Mouse (Mus musculus) midbrain, embryonic 14.5 days (tissue): ENCODE measurements around the gene Ryr1. TPM values are rescaled to one million over a fixed set of nuclear protein-coding genes. Genes with fewer than 3 reads are reported as not detected.
"Not testable (repeated sequence)": the region's sequence is repeated elsewhere in the genome, so short reads cannot be mapped to it uniquely, and the experiment has no call there.

Experiments used
- ATAC-seq: fragments of 200-750 bp; cut with Nextera tagmentation; 2 replicates; pipeline ENCODE4 v1.8.0; 2017; ENCODE audit warnings: moderate number of reproducible peaks, moderate library complexity; ENCODE audit not compliant: low FRiP score, low TSS enrichment
- DNase-seq: peaks from one replicate; pipeline ENCODE4 v3.0.0-alpha.2; 2015
- H3K27ac ChIP-seq: fragments of 300-500 bp; sonication (generic); replicated peaks from 2 replicates; pipeline ENCODE4 v1.5.1; 2014; ENCODE audit warnings: mild to moderate bottlenecking, low read depth, low read length, moderate library complexity
- H3K27me3 ChIP-seq: fragments of 300-500 bp; sonication (generic); 2 replicates; pipeline ENCODE4 v1.6.1; 2014; ENCODE audit warnings: low read length, control low read depth, mixed read lengths; ENCODE audit not compliant: control insufficient read depth, insufficient read depth
- H3K36me3 ChIP-seq: fragments of 300-500 bp; sonication (generic); 2 replicates; pipeline ENCODE4 v1.6.1; 2014; ENCODE audit warnings: low read length, control low read depth; ENCODE audit not compliant: control insufficient read depth, insufficient read depth
- H3K4me1 ChIP-seq: fragments of 300-500 bp; sonication (generic); 2 replicates; pipeline ENCODE4 v1.6.1; 2014; ENCODE audit warnings: mild to moderate bottlenecking, antibody characterized with exemption, low read length, control low read depth; ENCODE audit not compliant: control insufficient read depth, insufficient read depth
- H3K4me2 ChIP-seq: fragments of 300-500 bp; sonication (generic); 2 replicates; pipeline ENCODE4 v1.6.1; 2014; ENCODE audit warnings: mild to moderate bottlenecking, low read length, moderate library complexity
- H3K4me3 ChIP-seq: fragments of 300-500 bp; sonication (generic); replicated peaks from 2 replicates; pipeline ENCODE4 v1.5.1; 2014; ENCODE audit warnings: low read depth, low read length
- H3K9ac ChIP-seq: fragments of 300-500 bp; sonication (generic); replicated peaks from 2 replicates; pipeline ENCODE4 v1.6.1; 2014; ENCODE audit warnings: mild to moderate bottlenecking, low read length, moderate library complexity
- H3K9me3 ChIP-seq: fragments of 300-500 bp; sonication (generic); 2 replicates; pipeline ENCODE4 v1.6.1; 2016; ENCODE audit warnings: low read length, control low read depth, mixed read lengths; ENCODE audit not compliant: control insufficient read depth
- WGBS: fragments of 180-500 bp; shearing (Covaris S2); extraction: QIAGEN DNeasy Blood & Tissue Kit; methylation state at CpG from one replicate; pipeline ENCODE4 v1.1.7; 2014; 5-methylcytosine and 5-hydroxymethylcytosine counted together
- polyA plus RNA-seq: library from polyadenylated mRNA; unstranded; fragments of >200 nt; fragmentation: Nextera tagmentation; extraction: Ambion mirVana; gene quantifications from 2 replicates; pipeline ENCODE4 v1.2.1, GENCODE M21; 2014

The Ryr1 gene
- polyA plus RNA-seq, 1 experiment from 2014 or later: 5.2 TPM

DNA sequence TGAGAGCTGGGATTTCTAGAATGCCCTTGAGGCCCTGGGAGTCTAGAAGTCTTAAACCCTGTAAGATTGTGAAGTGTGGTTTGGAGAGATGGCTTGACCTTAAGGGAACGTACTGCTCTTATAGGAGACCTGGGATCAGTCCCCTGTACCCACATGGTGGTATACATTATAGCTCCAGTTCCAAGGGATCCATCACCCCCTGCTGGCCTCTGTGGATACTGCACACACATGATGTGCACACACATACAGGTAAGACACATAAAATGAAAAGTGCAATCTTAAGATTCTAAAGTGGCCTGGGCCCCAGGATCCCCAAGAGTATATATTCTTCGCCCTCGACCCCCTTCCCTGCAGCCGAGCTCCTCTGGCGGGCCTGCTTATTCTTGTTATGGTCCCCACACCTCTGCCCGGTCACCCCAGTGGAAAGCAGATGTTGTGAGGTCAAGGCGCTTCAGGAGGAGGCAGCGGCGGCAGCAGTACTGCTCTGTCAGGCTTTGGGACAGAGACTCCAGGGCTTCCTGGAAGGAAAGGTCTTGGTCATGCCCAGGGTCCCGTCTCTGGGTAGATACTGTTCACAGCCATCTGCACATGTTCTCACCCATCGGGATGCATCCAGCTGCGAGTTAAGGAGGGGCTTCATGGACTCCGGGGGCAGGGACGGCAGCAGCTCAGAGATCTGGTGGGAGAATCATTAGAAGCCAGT, 29.2 kb upstream of the Ryr1 start:
- Histone ChIP-seq H3K9me3 (no peaks in the 10 kb centered on the region), H3K9ac (no peak overlapping the region), H3K4me1 (0 out of 2 replicates have a peak, but pooled peaks cover 5% of the 10 kb centered on the region), H3K36me3 (no peaks in the 10 kb centered on the region), H3K4me3 (no peak overlapping the region), H3K27ac (no peak overlapping the region), H3K27me3 (no peaks in the 10 kb centered on the region), H3K4me2 (no peak overlapping the region)
- ATAC-seq (no peak), DNase-seq (no peak)
- WGBS: 98% methylated on average over 14 of the region's 14 CpGs

GRCm38 (mm10) chr7:29151486-29151885, 26.5 kb upstream of the Ryr1 start:
- no peak overlapping the region for H3K4me2 ChIP-seq
- no peak overlapping the region for H3K9ac ChIP-seq
- H3K36me3 ChIP-seq: no peaks in the 10 kb centered on the region
- WGBS: 68% methylated on average over 10 of the region's 10 CpGs
- H3K27ac ChIP-seq: no peak overlapping the region
- H3K4me1 ChIP-seq: 0 out of 2 replicates have a peak, but pooled peaks cover 5% of the 10 kb centered on the region
- no peaks in the 10 kb centered on the region for H3K27me3 ChIP-seq
- H3K9me3 ChIP-seq: no peaks in the 10 kb centered on the region
- ATAC-seq (no peak), DNase-seq (no peak)
- no peak overlapping the region for H3K4me3 ChIP-seq

- ATAC-seq: no peak
- no peak for DNase-seq
- Histone ChIP-seq H3K27me3 (no peaks in the 10 kb centered on the region), H3K4me3 (no peak overlapping the region), H3K27ac (no peak overlapping the region), H3K9ac (no peak overlapping the region), H3K9me3 (no peaks in the 10 kb centered on the region), H3K36me3 (no peaks in the 10 kb centered on the region), H3K4me1 (no peaks in the 10 kb centered on the region), H3K4me2 (no peak overlapping the region)
- WGBS: 91% methylated on average over 15 of the region's 15 CpGs
Measured at GRCm38 (mm10) chr7:29148771-29149170, 23.8 kb upstream of the Ryr1 start.

GRCm38 (mm10) chr7:29146625-29147367, 21.8 kb upstream of the Ryr1 start:
- no peak for DNase-seq
- Histone ChIP-seq H3K4me2 (no peak overlapping the region), H3K27me3 (no peaks in the 10 kb centered on the region), H3K9me3 (no peaks in the 10 kb centered on the region), H3K4me3 (no peak overlapping the region), H3K9ac (no peak overlapping the region), H3K4me1 (no peaks in the 10 kb centered on the region), H3K27ac (no peak overlapping the region), H3K36me3 (no peaks in the 10 kb centered on the region)
- 88% methylated on average over 7 of the region's 7 CpGs for WGBS
- ATAC-seq: no peak

GRCm38 (mm10) chr7:29144006-29144405, 19.0 kb upstream of the Ryr1 start:
- no peaks in the 10 kb centered on the region for H3K4me1 ChIP-seq
- H3K4me2 ChIP-seq: no peak overlapping the region
- H3K27me3 ChIP-seq: no peaks in the 10 kb centered on the region
- H3K9ac ChIP-seq: no peak overlapping the region
- no peak for ATAC-seq
- no peak for DNase-seq
- H3K4me3 ChIP-seq: no peak overlapping the region
- no peak overlapping the region for H3K27ac ChIP-seq
- WGBS: 88% methylated on average over 4 of the region's 4 CpGs
- H3K9me3 ChIP-seq: no peaks in the 10 kb centered on the region
- no peaks in the 10 kb centered on the region for H3K36me3 ChIP-seq

DNA sequence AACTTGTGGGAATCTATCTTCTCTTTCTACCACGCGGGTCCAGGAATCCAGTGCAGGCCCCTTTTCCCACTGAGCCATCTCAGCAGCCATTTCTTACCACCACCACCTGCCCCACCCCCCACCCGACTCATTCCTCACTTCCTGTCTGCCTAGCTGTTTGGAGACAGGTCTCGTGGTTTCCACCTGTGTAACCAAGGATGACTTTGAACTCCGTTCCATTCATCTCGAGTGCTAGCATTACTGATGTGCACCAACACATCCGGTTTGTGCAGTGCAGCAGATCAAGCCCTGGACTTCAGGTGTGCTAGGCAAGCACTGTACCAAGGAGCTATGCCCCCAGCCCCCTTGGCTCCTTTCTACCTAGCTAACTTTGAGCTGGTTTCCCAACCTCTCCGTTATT, 16.4 kb upstream of the Ryr1 start:
- no peak overlapping the region for H3K27ac ChIP-seq
- no peaks in the 10 kb centered on the region for H3K36me3 ChIP-seq
- no peak overlapping the region for H3K4me3 ChIP-seq
- H3K4me1 ChIP-seq: no peaks in the 10 kb centered on the region
- ATAC-seq: no peak
- no peak for DNase-seq
- no peaks in the 10 kb centered on the region for H3K9me3 ChIP-seq
- H3K9ac ChIP-seq: no peak overlapping the region
- H3K27me3 ChIP-seq: no peaks in the 10 kb centered on the region
- WGBS: 89% methylated on average over 8 of the region's 8 CpGs
- no peak overlapping the region for H3K4me2 ChIP-seq

DNA sequence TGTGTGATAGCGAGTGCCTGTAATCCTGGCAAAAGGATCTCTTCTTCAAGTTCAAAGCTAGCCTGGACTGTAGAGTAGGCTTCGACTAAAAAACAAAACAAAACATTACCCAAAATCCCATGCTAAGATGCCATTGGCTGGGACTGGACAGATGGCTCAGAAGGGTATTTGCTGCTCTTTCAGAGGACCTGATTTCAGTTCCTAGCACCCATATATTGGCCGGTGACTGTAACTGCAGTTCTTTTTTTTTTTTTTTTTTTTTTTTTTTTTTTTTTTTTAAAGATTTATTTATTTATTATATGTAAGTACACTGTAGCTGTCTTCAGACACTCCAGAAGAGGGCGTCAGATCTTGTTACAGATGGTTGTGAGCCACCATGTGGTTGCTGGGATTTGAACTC, 14.3 kb upstream of the Ryr1 start:
- H3K4me1 ChIP-seq: not testable (repeated sequence)

DNA sequence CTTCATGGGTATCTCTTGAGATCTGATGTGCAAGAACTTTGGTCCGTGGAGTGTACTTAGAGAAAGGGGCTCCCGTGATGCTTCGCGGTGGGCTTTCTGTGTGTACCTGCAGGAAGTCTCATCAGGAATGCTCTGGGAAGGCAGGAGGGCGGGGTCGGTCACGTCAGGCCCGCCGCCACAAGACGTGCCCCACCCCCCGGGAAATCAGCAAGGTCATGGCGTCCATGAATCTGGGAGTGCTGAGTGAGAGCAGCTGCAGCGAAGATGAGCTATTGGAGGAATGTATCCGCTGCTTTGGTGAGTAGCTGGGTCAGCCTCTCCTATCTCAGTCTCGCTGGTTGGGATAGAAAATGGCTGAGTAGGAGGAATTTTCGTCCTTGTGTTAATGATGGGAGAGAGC, 12.4 kb upstream of the Ryr1 start:
- H3K9ac ChIP-seq: no peak overlapping the region
- H3K36me3 ChIP-seq: no peaks in the 10 kb centered on the region
- no peak overlapping the region for H3K4me2 ChIP-seq
- ATAC-seq (no peak), DNase-seq (no peak)
- 44% methylated on average over 16 of the region's 16 CpGs for WGBS
- no peak overlapping the region for H3K27ac ChIP-seq
- no peaks in the 10 kb centered on the region for H3K9me3 ChIP-seq
- H3K4me3 ChIP-seq: no peak overlapping the region
- H3K4me1 ChIP-seq: no peaks in the 10 kb centered on the region
- peaks cover 10% of the 10 kb centered on the region; the same call in 1 of the 2 replicates for H3K27me3 ChIP-seq

More for the DNA sequence above, 14.3 kb upstream of the Ryr1 start:
- H3K27me3 ChIP-seq, H3K4me3 ChIP-seq, H3K36me3 ChIP-seq, H3K27ac ChIP-seq, DNase-seq, H3K9me3 ChIP-seq, H3K4me2 ChIP-seq, H3K9ac ChIP-seq, ATAC-seq: not testable (repeated sequence)
- 96% methylated on average over 3 of the region's 4 CpGs for WGBS
